Mouse (Mus musculus) hindbrain, embryonic 14.5 days (tissue): ENCODE measurements around the gene Slc25a18. TPM values are rescaled to one million over a fixed set of nuclear protein-coding genes. Genes with fewer than 3 reads are reported as not detected.

Experiments
- ATAC-seq: fragments of 200-750 bp; cut with Nextera tagmentation; 2 replicates; pipeline ENCODE4 v1.8.0; 2017; ENCODE audit warnings: moderate number of reproducible peaks, mild to moderate bottlenecking, moderate TSS enrichment, moderate library complexity; ENCODE audit not compliant: low FRiP score
- DNase-seq: peaks from one replicate; pipeline ENCODE4 v3.0.0-alpha.2; 2015; ENCODE audit warnings: low spot score
- H3K27ac ChIP-seq: fragments of 300-500 bp; sonication (generic); 2 replicates; pipeline ENCODE4 v1.5.1; 2014; ENCODE audit warnings: mild to moderate bottlenecking, moderate library complexity
- H3K27me3 ChIP-seq: fragments of 300-500 bp; sonication (generic); 2 replicates; pipeline ENCODE4 v1.6.1; 2014; ENCODE audit warnings: mild to moderate bottlenecking, low read length, mixed read lengths; ENCODE audit not compliant: control insufficient read depth, insufficient read depth
- H3K36me3 ChIP-seq: fragments of 300-500 bp; sonication (generic); replicated peaks from 2 replicates; pipeline ENCODE4 v1.6.1; 2014; ENCODE audit not compliant: control insufficient read depth, insufficient read depth
- H3K4me1 ChIP-seq: fragments of 300-500 bp; sonication (generic); replicated peaks from 2 replicates; pipeline ENCODE4 v1.6.1; 2014; ENCODE audit warnings: antibody characterized with exemption, low read length, mixed read lengths; ENCODE audit not compliant: control insufficient read depth, insufficient read depth
- H3K4me2 ChIP-seq: fragments of 300-500 bp; sonication (generic); replicated peaks from 2 replicates; pipeline ENCODE4 v1.6.1; 2014; ENCODE audit warnings: mild to moderate bottlenecking, moderate library complexity
- H3K4me3 ChIP-seq: fragments of 300-500 bp; sonication (generic); replicated peaks from 2 replicates; pipeline ENCODE4 v1.5.1; 2014; ENCODE audit warnings: mild to moderate bottlenecking, low read length
- H3K9ac ChIP-seq: fragments of 300-500 bp; sonication (generic); 2 replicates; pipeline ENCODE4 v1.6.1; 2014
- H3K9me3 ChIP-seq: fragments of 300-500 bp; sonication (generic); 2 replicates; pipeline ENCODE4 v1.6.1; 2016; ENCODE audit warnings: low read length; ENCODE audit not compliant: control insufficient read depth
- WGBS: fragments of 180-500 bp; shearing (Covaris S2); extraction: QIAGEN DNeasy Blood & Tissue Kit; methylation state at CpG from one replicate; pipeline ENCODE4 v1.1.7; 2014; 5-methylcytosine and 5-hydroxymethylcytosine counted together
- polyA plus RNA-seq: library from polyadenylated mRNA; unstranded; fragments of >200 nt; fragmentation: Nextera tagmentation; extraction: Ambion mirVana; gene quantifications from 2 replicates; pipeline ENCODE4 v1.2.1, GENCODE M21; 2014

Slc25a18 gene
- polyA plus RNA-seq, 1 experiment from 2014 or later: 17.8 TPM

GRCm38 (mm10) chr6:120772025-120772424 is 1.4 kb upstream of the Slc25a18 start:
- H3K4me3 ChIP-seq: no peak overlapping the region
- DNase-seq: no peak
- no peak overlapping the region for H3K9ac ChIP-seq
- no peaks in the 10 kb centered on the region for H3K9me3 ChIP-seq
- H3K27ac ChIP-seq: peak overlapping the region; percentile 86
- no peak overlapping the region for H3K4me2 ChIP-seq
- H3K36me3 ChIP-seq: peaks cover 7% of the 10 kb centered on the region; the same call in 1 of the 2 replicates
- no peaks in the 10 kb centered on the region for H3K27me3 ChIP-seq
- ATAC-seq: no peak
- H3K4me1 ChIP-seq: peaks cover 12% of the 10 kb centered on the region

GRCm38 (mm10) chr6:120773763-120774162 is 385 bp downstream of the Slc25a18 start:
- peak overlapping the region; percentile 27 for H3K4me2 ChIP-seq
- 42% methylated on average over 6 of the region's 6 CpGs for WGBS
- H3K27me3 ChIP-seq: no peaks in the 10 kb centered on the region
- H3K9ac ChIP-seq: no peak overlapping the region
- H3K4me1 ChIP-seq: peaks cover 12% of the 10 kb centered on the region
- DNase-seq: peak; percentile 44
- H3K4me3 ChIP-seq: no peak overlapping the region
- no peaks in the 10 kb centered on the region for H3K9me3 ChIP-seq
- ATAC-seq: peak; percentile 25; the same call in 1 of the 2 replicates
- peak overlapping the region; percentile 86 for H3K27ac ChIP-seq
- H3K36me3 ChIP-seq: no peaks in the 10 kb centered on the region

GRCm38 (mm10) chr6:120776286-120776685 is 2.9 kb downstream of the Slc25a18 start:
- no peak overlapping the region for H3K27ac ChIP-seq
- ATAC-seq (no peak), DNase-seq (no peak)
- H3K4me1 ChIP-seq: peaks cover 12% of the 10 kb centered on the region
- no peak overlapping the region for H3K4me3 ChIP-seq
- WGBS: 76% methylated on average over 3 of the region's 3 CpGs
- H3K36me3 ChIP-seq: no peaks in the 10 kb centered on the region
- no peak overlapping the region for H3K4me2 ChIP-seq
- H3K9ac ChIP-seq: no peak overlapping the region
- H3K27me3 ChIP-seq: no peaks in the 10 kb centered on the region
- no peaks in the 10 kb centered on the region for H3K9me3 ChIP-seq

- H3K27me3 ChIP-seq: no peaks in the 10 kb centered on the region
- no peak overlapping the region for H3K4me3 ChIP-seq
- no peak overlapping the region for H3K9ac ChIP-seq
- H3K36me3 ChIP-seq: no peaks in the 10 kb centered on the region
- ATAC-seq: no peak
- WGBS: 90% methylated on average over 9 of the region's 9 CpGs
- no peak overlapping the region for H3K4me2 ChIP-seq
- H3K4me1 ChIP-seq: peaks cover 12% of the 10 kb centered on the region
- H3K27ac ChIP-seq: no peak overlapping the region
- no peak for DNase-seq
- no peaks in the 10 kb centered on the region for H3K9me3 ChIP-seq
These were observed 4.2 kb downstream of the Slc25a18 start for GRCm38 (mm10) chr6:120777533-120777932.

- no peak for ATAC-seq
- H3K4me2 ChIP-seq: no peak overlapping the region
- no peaks in the 10 kb centered on the region for H3K36me3 ChIP-seq
- no peaks in the 10 kb centered on the region for H3K27me3 ChIP-seq
- no peak overlapping the region for H3K9ac ChIP-seq
- 61% methylated on average over 3 of the region's 3 CpGs for WGBS
- H3K4me3 ChIP-seq: no peak overlapping the region
- peaks cover 11% of the 10 kb centered on the region for H3K4me1 ChIP-seq
- H3K27ac ChIP-seq: no peak overlapping the region
- no peaks in the 10 kb centered on the region for H3K9me3 ChIP-seq
- no peak for DNase-seq
These were observed 4.8 kb downstream of the Slc25a18 start for GRCm38 (mm10) chr6:120778226-120778625.

GRCm38 (mm10) chr6:120782948-120783347 is 9.6 kb downstream of the Slc25a18 start:
- 96% methylated on average over 2 of the region's 2 CpGs for WGBS
- DNase-seq: no peak
- no peaks in the 10 kb centered on the region for H3K9me3 ChIP-seq
- H3K27me3 ChIP-seq: no peaks in the 10 kb centered on the region
- no peak overlapping the region for H3K9ac ChIP-seq
- no peak overlapping the region for H3K4me3 ChIP-seq
- H3K27ac ChIP-seq: no peak overlapping the region
- H3K4me1 ChIP-seq: peaks cover 6% of the 10 kb centered on the region; the same call in 1 of the 2 replicates
- H3K4me2 ChIP-seq: no peak overlapping the region
- H3K36me3 ChIP-seq: no peaks in the 10 kb centered on the region
- ATAC-seq: no peak

- no peaks in the 10 kb centered on the region; the same call in 1 of the 2 replicates for H3K36me3 ChIP-seq
- no peak overlapping the region for H3K27ac ChIP-seq
- WGBS: 47% methylated on average over 7 of the region's 7 CpGs
- peaks cover 6% of the 10 kb centered on the region; the same call in 1 of the 2 replicates for H3K4me1 ChIP-seq
- 0 out of 2 replicates have a peak, but pooled peaks have one; percentile 24 for ATAC-seq
- H3K4me2 ChIP-seq: no peak overlapping the region
- H3K9ac ChIP-seq: no peak overlapping the region
- no peak for DNase-seq
- H3K27me3 ChIP-seq: no peaks in the 10 kb centered on the region
- H3K4me3 ChIP-seq: no peak overlapping the region
- H3K9me3 ChIP-seq: no peaks in the 10 kb centered on the region
These were observed 11.0 kb downstream of the Slc25a18 start for GRCm38 (mm10) chr6:120784351-120784750.

GRCm38 (mm10) chr6:120788068-120788607 is 14.8 kb downstream of the Slc25a18 start:
- no peaks in the 10 kb centered on the region for H3K27me3 ChIP-seq
- 89% methylated on average over 5 of the region's 5 CpGs for WGBS
- no peak overlapping the region for H3K9ac ChIP-seq
- no peak for ATAC-seq
- H3K4me3 ChIP-seq: no peak overlapping the region
- H3K9me3 ChIP-seq: no peaks in the 10 kb centered on the region
- DNase-seq: no peak
- no peak overlapping the region for H3K27ac ChIP-seq
- H3K36me3 ChIP-seq: peaks cover 19% of the 10 kb centered on the region
- peaks cover 6% of the 10 kb centered on the region; the same call in 1 of the 2 replicates for H3K4me1 ChIP-seq
- no peak overlapping the region for H3K4me2 ChIP-seq

GRCm38 (mm10) chr6:120788904-120789303 is 15.5 kb downstream of the Slc25a18 start:
- Histone ChIP-seq H3K9ac (no peak overlapping the region), H3K27me3 (no peaks in the 10 kb centered on the region), H3K4me1 (peaks cover 6% of the 10 kb centered on the region; the same call in 1 of the 2 replicates), H3K4me3 (no peak overlapping the region), H3K36me3 (peaks cover 27% of the 10 kb centered on the region), H3K4me2 (no peak overlapping the region), H3K27ac (no peak overlapping the region), H3K9me3 (no peaks in the 10 kb centered on the region)
- ATAC-seq: no peak
- DNase-seq: no peak

GRCm38 (mm10) chr6:120790153-120790552 is 16.8 kb downstream of the Slc25a18 start:
- Histone ChIP-seq H3K4me3 (no peak overlapping the region), H3K36me3 (peaks cover 39% of the 10 kb centered on the region), H3K9me3 (no peaks in the 10 kb centered on the region), H3K27me3 (no peaks in the 10 kb centered on the region), H3K27ac (no peak overlapping the region), H3K4me2 (no peak overlapping the region), H3K9ac (no peak overlapping the region), H3K4me1 (no peaks in the 10 kb centered on the region)
- ATAC-seq (no peak), DNase-seq (no peak)
- 90% methylated on average over 10 of the region's 11 CpGs for WGBS
